Mouse (Mus musculus): ENCODE results near the gene Olfr1140. TPM values are rescaled to one million over a fixed set of nuclear protein-coding genes. Genes with fewer than 3 reads are reported as not detected.

Olfr1140 gene
- not detected in 4 replicates for total RNA-seq (2023; ENCODE audit: inconsistent age)

DNA sequence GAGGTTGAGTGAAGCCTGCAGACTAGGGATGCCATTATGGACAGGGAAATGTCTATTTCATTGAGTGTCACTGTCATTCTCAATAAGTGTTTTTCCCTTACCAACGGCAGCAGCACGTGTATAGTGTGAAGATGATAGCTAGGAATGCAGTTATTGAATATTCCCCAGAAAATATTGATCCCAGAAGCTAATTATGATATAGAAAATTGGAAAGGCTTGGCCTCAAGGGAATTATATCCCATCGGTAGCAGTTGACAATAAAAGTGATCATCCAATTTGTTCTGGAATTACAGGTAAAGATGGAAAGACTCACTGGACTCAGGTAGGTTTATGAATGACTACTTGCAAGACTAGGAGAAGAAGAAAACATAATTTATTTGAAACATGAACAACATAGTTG, at the start of gene Olfr1140:
TSS of gene Olfr1140 (plus strand) at position 301 of the 400 bp plus-strand sequence.

GRCm38 (mm10) chr2:87693847-87694246, 49.7 kb upstream of the Olfr1140 start, which contains the start of gene Olfr1136:
Olfr1136 (minus strand) TSS chr2:87693947.

DNA sequence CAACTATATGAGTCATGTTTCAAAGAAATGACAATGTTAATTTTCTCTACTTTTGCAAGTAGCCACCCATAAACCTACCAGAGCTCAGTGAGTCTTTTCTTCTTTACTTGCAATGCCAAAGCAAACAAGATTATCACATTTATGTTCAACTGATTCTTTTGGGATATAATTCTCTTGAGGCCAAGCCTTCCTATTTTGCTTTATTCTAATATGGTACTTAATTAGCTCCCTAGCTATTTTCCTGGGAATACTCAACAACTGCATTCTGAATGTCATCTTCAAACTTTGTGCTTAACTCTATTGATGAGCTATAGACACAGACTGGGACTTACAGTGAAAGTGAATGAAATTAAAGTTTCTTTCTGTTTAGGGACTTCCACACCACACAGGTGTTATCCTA, 30.5 kb upstream of the Olfr1140 start, which contains the start of gene Olfr1137:
TSS of gene Olfr1137 (minus strand) at position 101 of the 400 bp plus-strand sequence.

GRCm38 (mm10) chr2:87739878-87740277, 3.7 kb upstream of the Olfr1140 start, which contains the start of gene Olfr1138:
Olfr1138 (minus strand) TSS chr2:87739978.

DNA sequence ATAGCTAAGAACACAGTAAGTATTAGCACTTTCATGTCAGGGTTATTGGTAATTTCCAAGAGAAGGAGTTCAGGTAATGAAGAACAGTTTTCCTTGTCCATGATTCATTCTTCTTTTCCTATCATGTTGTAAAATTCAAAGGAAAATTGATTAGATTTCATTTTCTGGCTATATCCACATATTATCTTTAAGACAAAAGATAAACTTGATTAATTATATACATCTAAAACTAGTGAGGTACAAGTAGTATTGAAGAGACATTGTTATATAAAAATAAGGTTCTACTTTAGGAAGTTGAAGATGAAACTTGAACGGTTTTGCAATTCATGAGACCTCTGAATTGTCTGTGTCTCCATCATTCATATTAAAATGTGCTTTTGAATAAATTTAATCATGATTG, 10.3 kb downstream of the Olfr1140 start, which contains the start of gene Olfr1141:
TSS of gene Olfr1141 (minus strand) at position 101 of the 400 bp plus-strand sequence.

GRCm38 (mm10) chr2:87779183-87779582, 35.6 kb downstream of the Olfr1140 start, which contains the start of gene Olfr152:
Olfr152 (plus strand) TSS chr2:87779483.

Other genes with a start within 250 kb of the Olfr1140 start
- not detected in 4 replicates for gene Pramel7, start 246.7 kb upstream of the Olfr1140 start, total RNA-seq (2023; ENCODE audit: inconsistent age)
- gene Pramel6, start 237.2 kb upstream of the Olfr1140 start, total RNA-seq (2023; ENCODE audit: inconsistent age) = not detected in 4 replicates
- gene Olfr153, start 212.0 kb upstream of the Olfr1140 start, total RNA-seq (2023; ENCODE audit: inconsistent age) = not detected in 4 replicates
- not detected in 4 replicates for gene Olfr1128, start 198.2 kb upstream of the Olfr1140 start, total RNA-seq (2023; ENCODE audit: inconsistent age)
- not detected in 4 replicates for gene Olfr1129, start 169.8 kb upstream of the Olfr1140 start, total RNA-seq (2023; ENCODE audit: inconsistent age)
- not detected in 4 replicates for gene Olfr1130, start 137.5 kb upstream of the Olfr1140 start, total RNA-seq (2023; ENCODE audit: inconsistent age)
- gene Olfr1131, start 116.6 kb upstream of the Olfr1140 start, total RNA-seq (2023; ENCODE audit: inconsistent age) = not detected in 4 replicates
- not detected in 4 replicates for gene Olfr1132, start 106.2 kb upstream of the Olfr1140 start, total RNA-seq (2023; ENCODE audit: inconsistent age)
- gene Olfr1133, start 96.4 kb upstream of the Olfr1140 start, total RNA-seq (2023; ENCODE audit: inconsistent age) = not detected in 4 replicates
- gene Olfr1134, start 85.3 kb upstream of the Olfr1140 start, total RNA-seq (2023; ENCODE audit: inconsistent age) = not detected in 4 replicates
- not detected in 4 replicates for gene Olfr1135, start 70.1 kb upstream of the Olfr1140 start, total RNA-seq (2023; ENCODE audit: inconsistent age)
- gene Olfr1136, start 49.8 kb upstream of the Olfr1140 start, total RNA-seq (2023; ENCODE audit: inconsistent age) = not detected in 4 replicates
- gene Olfr1137, start 30.6 kb upstream of the Olfr1140 start, total RNA-seq (2023; ENCODE audit: inconsistent age) = not detected in 4 replicates
- not detected in 4 replicates for gene Olfr1138, start 3.8 kb upstream of the Olfr1140 start, total RNA-seq (2023; ENCODE audit: inconsistent age)
- gene Olfr1141, start 10.2 kb downstream of the Olfr1140 start, total RNA-seq (2023; ENCODE audit: inconsistent age) = not detected in 4 replicates
- gene Olfr152, start 35.7 kb downstream of the Olfr1140 start, total RNA-seq (2023; ENCODE audit: inconsistent age) = not detected in 4 replicates
- gene Olfr1143, start 56.8 kb downstream of the Olfr1140 start, total RNA-seq (2023; ENCODE audit: inconsistent age) = not detected in 4 replicates
- not detected in 4 replicates for gene Olfr1145, start 66.1 kb downstream of the Olfr1140 start, total RNA-seq (2023; ENCODE audit: inconsistent age)
- gene Olfr1148, start 86.8 kb downstream of the Olfr1140 start, total RNA-seq (2023; ENCODE audit: inconsistent age) = not detected in 4 replicates
- not detected in 4 replicates for gene Olfr1150-ps1, start 100.2 kb downstream of the Olfr1140 start, total RNA-seq (2023; ENCODE audit: inconsistent age)
- gene Olfr1151, start 112.1 kb downstream of the Olfr1140 start, total RNA-seq (2023; ENCODE audit: inconsistent age) = not detected in 4 replicates
- gene Olfr1152, start 122.7 kb downstream of the Olfr1140 start, total RNA-seq (2023; ENCODE audit: inconsistent age) = not detected in 4 replicates
- gene Olfr1153, start 151.2 kb downstream of the Olfr1140 start, total RNA-seq (2023; ENCODE audit: inconsistent age) = not detected in 4 replicates
- gene Olfr1154, start 161.4 kb downstream of the Olfr1140 start, total RNA-seq (2023; ENCODE audit: inconsistent age) = not detected in 4 replicates
- gene Olfr1155, start 201.4 kb downstream of the Olfr1140 start, total RNA-seq (2023; ENCODE audit: inconsistent age) = not detected in 4 replicates
- not detected in 4 replicates for gene Olfr1156, start 209.3 kb downstream of the Olfr1140 start, total RNA-seq (2023; ENCODE audit: inconsistent age)
- gene Olfr1157, start 224.5 kb downstream of the Olfr1140 start, total RNA-seq (2023; ENCODE audit: inconsistent age) = not detected in 4 replicates
- gene Olfr74, start 230.9 kb downstream of the Olfr1140 start, total RNA-seq (2023; ENCODE audit: inconsistent age) = not detected in 4 replicates
- gene Olfr1158, start 246.4 kb downstream of the Olfr1140 start, total RNA-seq (2023; ENCODE audit: inconsistent age) = not detected in 4 replicates